Mouse (Mus musculus): ENCODE measurements around the gene Bcl2l12. TPM values are rescaled to one million over a fixed set of nuclear protein-coding genes. Genes with fewer than 3 reads are reported as not detected.

The Bcl2l12 gene
- polyA plus RNA-seq, 1 experiment from 2014 or later, result 33.3 TPM

- ATAC-seq (replicated peaks; ENCODE audit: extremely low read depth, insufficient read depth, low FRiP score), result no peak
- H3K4me1 ChIP-seq (ENCODE audit: control insufficient read depth, insufficient read depth, low read length), result no peaks in the 10 kb centered on the region
- H3K4me3 ChIP-seq (ENCODE audit: low read length), result no peak overlapping the region
- H3K4me2 ChIP-seq (ENCODE audit: low read depth, low read length), result no peak overlapping the region
- no peaks in the 10 kb centered on the region for H3K9me3 ChIP-seq (replicated peaks; ENCODE audit: control insufficient read depth, low read length)
- no peak overlapping the region for H3K9ac ChIP-seq (ENCODE audit: low read length)
- no peaks in the 10 kb centered on the region for H3K27me3 ChIP-seq (ENCODE audit: control insufficient read depth, insufficient read depth, low read length)
- H3K27ac ChIP-seq (ENCODE audit: low read length), result no peak overlapping the region
- WGBS, result 80% methylated on average over 10 of the region's 10 CpGs
- H3K36me3 ChIP-seq (ENCODE audit: control insufficient read depth, insufficient read depth), result no peaks in the 10 kb centered on the region
These were observed 38.5 kb downstream of the Bcl2l12 start for GRCm38 (mm10) chr7:44959874-44960511.

DNA sequence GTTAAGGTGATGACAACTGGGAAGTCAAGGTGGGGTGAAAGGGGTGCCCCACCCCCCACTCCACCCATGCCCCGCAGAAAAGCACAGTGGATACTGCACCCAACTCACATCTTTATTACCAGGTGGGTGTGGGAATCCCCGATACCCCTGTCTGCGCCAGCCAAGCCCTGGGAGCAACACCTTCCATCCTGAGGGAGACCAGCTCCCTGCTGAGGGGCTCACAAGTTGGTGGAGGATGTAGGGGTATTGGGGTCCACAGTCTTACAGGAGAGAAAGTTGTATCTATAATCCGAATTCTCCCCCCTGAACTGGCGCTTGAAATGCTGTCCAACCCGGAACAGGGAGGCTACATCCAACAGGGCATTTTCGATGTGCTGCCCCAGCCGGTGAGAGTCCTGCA is 39.2 kb downstream of the Bcl2l12 start:
- no peaks in the 10 kb centered on the region for H3K36me3 ChIP-seq (ENCODE audit: control insufficient read depth, insufficient read depth)
- H3K4me2 ChIP-seq (ENCODE audit: low read depth, low read length), result no peak overlapping the region
- no peaks in the 10 kb centered on the region for H3K27me3 ChIP-seq (ENCODE audit: control insufficient read depth, insufficient read depth, low read length)
- H3K9ac ChIP-seq (ENCODE audit: low read length), result no peak overlapping the region
- no peak for ATAC-seq (replicated peaks; ENCODE audit: extremely low read depth, insufficient read depth, low FRiP score)
- H3K4me3 ChIP-seq (ENCODE audit: low read length), result no peak overlapping the region
- no peak overlapping the region for H3K27ac ChIP-seq (ENCODE audit: low read length)
- WGBS, result 64% methylated on average over 8 of the region's 8 CpGs
- H3K9me3 ChIP-seq (replicated peaks; ENCODE audit: control insufficient read depth, low read length), result no peaks in the 10 kb centered on the region
- no peaks in the 10 kb centered on the region for H3K4me1 ChIP-seq (ENCODE audit: control insufficient read depth, insufficient read depth, low read length)

DNA sequence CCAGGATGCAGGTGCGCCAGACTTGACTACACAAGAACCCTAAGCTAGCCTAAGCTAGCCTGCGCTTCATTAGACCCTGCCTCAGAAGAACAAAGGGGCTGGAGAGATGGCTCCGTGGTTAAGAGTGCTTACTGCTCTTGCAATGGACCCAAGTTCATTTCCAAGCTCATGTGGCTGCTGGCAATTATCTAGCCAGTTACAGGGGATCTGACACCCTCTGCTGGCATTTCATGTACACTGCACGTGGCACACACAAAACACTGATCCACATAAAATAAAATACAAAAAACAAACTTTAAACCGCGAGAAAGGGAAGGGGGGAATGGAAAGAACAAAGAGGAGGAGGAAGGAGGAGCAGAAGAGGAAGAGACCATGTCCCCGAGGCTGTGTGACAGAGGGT is 40.3 kb downstream of the Bcl2l12 start:
- Histone ChIP-seq H3K4me2 (ENCODE audit: low read depth, low read length) (no peak overlapping the region), H3K27ac (ENCODE audit: low read length) (no peak overlapping the region), H3K4me3 (ENCODE audit: low read length) (no peak overlapping the region), H3K4me1 (ENCODE audit: control insufficient read depth, insufficient read depth, low read length) (no peaks in the 10 kb centered on the region), H3K9me3 (replicated peaks; ENCODE audit: control insufficient read depth, low read length) (no peaks in the 10 kb centered on the region), H3K9ac (ENCODE audit: low read length) (no peak overlapping the region), H3K36me3 (ENCODE audit: control insufficient read depth, insufficient read depth) (no peaks in the 10 kb centered on the region), H3K27me3 (ENCODE audit: control insufficient read depth, insufficient read depth, low read length) (no peaks in the 10 kb centered on the region)
- WGBS, result 53% methylated on average over 7 of the region's 7 CpGs
- ATAC-seq (replicated peaks; ENCODE audit: extremely low read depth, insufficient read depth, low FRiP score), result no peak

DNA sequence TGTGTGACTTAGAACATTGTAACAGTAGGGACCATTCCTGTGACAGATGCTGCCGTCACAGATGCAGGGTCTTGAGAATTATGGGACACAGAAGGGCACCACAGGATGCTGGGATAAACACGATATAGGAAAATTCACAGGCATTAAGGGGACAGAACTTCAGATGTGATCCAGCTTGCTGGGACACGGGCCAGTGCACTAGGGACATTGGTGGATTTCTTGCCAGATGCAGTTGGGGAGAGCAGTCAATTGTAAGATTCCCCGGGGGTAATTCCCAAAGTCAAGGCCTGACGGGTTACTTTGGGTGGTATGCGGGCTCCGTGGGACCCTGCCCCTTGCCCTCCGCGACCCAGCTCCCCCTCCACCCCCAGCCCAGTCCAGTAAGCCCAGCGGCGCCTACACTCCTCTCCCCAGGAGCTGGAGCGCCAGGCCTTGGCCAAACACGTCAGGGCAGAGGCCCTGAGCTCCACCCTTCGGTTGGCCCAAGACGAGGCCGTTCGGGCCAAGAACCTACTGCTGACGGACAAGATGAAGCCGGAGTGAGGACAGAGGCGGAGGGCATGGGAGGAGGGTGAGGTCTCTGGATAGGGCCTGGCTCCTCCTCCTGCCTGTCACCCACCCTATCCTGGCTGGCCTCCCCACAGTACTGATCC is 41.2 kb downstream of the Bcl2l12 start:
- WGBS, result 72% methylated on average over 20 of the region's 20 CpGs
- H3K27ac ChIP-seq (ENCODE audit: low read length), result no peak overlapping the region
- no peaks in the 10 kb centered on the region for H3K27me3 ChIP-seq (ENCODE audit: control insufficient read depth, insufficient read depth, low read length)
- H3K4me3 ChIP-seq (ENCODE audit: low read length), result no peak overlapping the region
- no peak overlapping the region for H3K4me2 ChIP-seq (ENCODE audit: low read depth, low read length)
- H3K9me3 ChIP-seq (replicated peaks; ENCODE audit: control insufficient read depth, low read length), result no peaks in the 10 kb centered on the region
- no peak overlapping the region for H3K9ac ChIP-seq (ENCODE audit: low read length)
- H3K4me1 ChIP-seq (ENCODE audit: control insufficient read depth, insufficient read depth, low read length), result peaks cover 3% of the 10 kb centered on the region
- H3K36me3 ChIP-seq (ENCODE audit: control insufficient read depth, insufficient read depth), result no peaks in the 10 kb centered on the region
- no peak for ATAC-seq (replicated peaks; ENCODE audit: extremely low read depth, insufficient read depth, low FRiP score)

- 66% methylated on average over 6 of the region's 6 CpGs for WGBS
- H3K4me1 ChIP-seq (ENCODE audit: control insufficient read depth, insufficient read depth, low read length), result peaks cover 9% of the 10 kb centered on the region
- no peak overlapping the region for H3K4me3 ChIP-seq (ENCODE audit: low read length)
- H3K4me2 ChIP-seq (ENCODE audit: low read depth, low read length), result no peak overlapping the region
- H3K9me3 ChIP-seq (replicated peaks; ENCODE audit: control insufficient read depth, low read length), result no peaks in the 10 kb centered on the region
- peaks cover 4% of the 10 kb centered on the region for H3K27me3 ChIP-seq (ENCODE audit: control insufficient read depth, insufficient read depth, low read length)
- no peak for ATAC-seq (replicated peaks; ENCODE audit: extremely low read depth, insufficient read depth, low FRiP score)
- H3K36me3 ChIP-seq (ENCODE audit: control insufficient read depth, insufficient read depth), result no peaks in the 10 kb centered on the region
- H3K27ac ChIP-seq (ENCODE audit: low read length), result no peak overlapping the region
- no peak overlapping the region for H3K9ac ChIP-seq (ENCODE audit: low read length)
These were observed 42.2 kb downstream of the Bcl2l12 start for GRCm38 (mm10) chr7:44956266-44956665.

GRCm38 (mm10) chr7:44955628-44956027 is 42.9 kb downstream of the Bcl2l12 start:
- no peak for ATAC-seq (replicated peaks; ENCODE audit: extremely low read depth, insufficient read depth, low FRiP score)
- Histone ChIP-seq H3K4me3 (ENCODE audit: low read length) (no peak overlapping the region), H3K4me2 (ENCODE audit: low read depth, low read length) (no peak overlapping the region), H3K9me3 (replicated peaks; ENCODE audit: control insufficient read depth, low read length) (no peaks in the 10 kb centered on the region), H3K4me1 (ENCODE audit: control insufficient read depth, insufficient read depth, low read length) (peaks cover 9% of the 10 kb centered on the region), H3K27me3 (ENCODE audit: control insufficient read depth, insufficient read depth, low read length) (peaks cover 5% of the 10 kb centered on the region), H3K36me3 (ENCODE audit: control insufficient read depth, insufficient read depth) (no peaks in the 10 kb centered on the region), H3K9ac (ENCODE audit: low read length) (no peak overlapping the region), H3K27ac (ENCODE audit: low read length) (no peak overlapping the region)
- WGBS, result 50% methylated on average over 5 of the region's 5 CpGs

DNA sequence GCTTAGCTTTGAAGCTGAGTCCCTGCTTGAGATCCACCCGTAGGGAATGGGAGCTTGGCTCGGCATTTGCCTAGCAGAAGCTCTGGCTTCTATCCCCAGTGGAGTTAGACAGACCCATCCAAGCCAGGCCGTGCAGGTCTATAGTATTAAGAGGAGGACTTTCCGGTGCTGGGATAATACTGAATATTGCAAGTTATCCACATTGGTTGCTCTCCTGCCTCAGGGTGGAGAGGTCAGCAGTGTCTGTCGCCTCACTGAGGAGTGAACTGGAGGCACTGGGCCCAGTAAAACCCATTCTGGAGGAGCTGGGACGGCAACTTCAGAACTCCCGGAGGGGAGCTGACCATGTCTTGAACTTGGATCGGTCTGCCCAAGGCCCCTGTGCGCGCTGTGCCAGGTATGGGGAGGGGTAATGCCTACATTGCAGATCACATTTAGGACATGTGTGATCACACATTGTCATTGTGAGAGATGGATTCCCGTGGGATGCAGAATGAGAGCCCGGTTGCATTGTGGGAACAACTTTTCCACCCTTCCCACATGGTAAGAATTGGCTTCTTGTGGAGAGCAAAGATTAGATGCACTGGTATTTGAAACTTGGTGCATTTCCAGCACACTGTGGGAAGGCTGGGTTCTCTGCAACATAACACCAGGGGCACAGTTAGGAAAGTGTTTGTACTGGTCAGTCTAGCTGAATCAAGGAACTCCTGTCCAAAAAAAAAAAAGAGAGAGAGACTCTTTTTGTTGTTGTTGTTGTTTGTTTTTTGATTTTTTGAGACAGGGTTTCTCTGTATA is 44.2 kb downstream of the Bcl2l12 start:
- H3K9me3 ChIP-seq (replicated peaks; ENCODE audit: control insufficient read depth, low read length), result no peaks in the 10 kb centered on the region
- H3K4me3 ChIP-seq (ENCODE audit: low read length), result no peak overlapping the region
- H3K27ac ChIP-seq (ENCODE audit: low read length), result no peak overlapping the region
- H3K27me3 ChIP-seq (ENCODE audit: control insufficient read depth, insufficient read depth, low read length), result peaks cover 13% of the 10 kb centered on the region
- H3K9ac ChIP-seq (ENCODE audit: low read length), result no peak overlapping the region
- no peaks in the 10 kb centered on the region for H3K36me3 ChIP-seq (ENCODE audit: control insufficient read depth, insufficient read depth)
- no peak overlapping the region for H3K4me2 ChIP-seq (ENCODE audit: low read depth, low read length)
- no peak for ATAC-seq (replicated peaks; ENCODE audit: extremely low read depth, insufficient read depth, low FRiP score)
- H3K4me1 ChIP-seq (ENCODE audit: control insufficient read depth, insufficient read depth, low read length), result peaks cover 9% of the 10 kb centered on the region
- 78% methylated on average over 12 of the region's 12 CpGs for WGBS

DNA sequence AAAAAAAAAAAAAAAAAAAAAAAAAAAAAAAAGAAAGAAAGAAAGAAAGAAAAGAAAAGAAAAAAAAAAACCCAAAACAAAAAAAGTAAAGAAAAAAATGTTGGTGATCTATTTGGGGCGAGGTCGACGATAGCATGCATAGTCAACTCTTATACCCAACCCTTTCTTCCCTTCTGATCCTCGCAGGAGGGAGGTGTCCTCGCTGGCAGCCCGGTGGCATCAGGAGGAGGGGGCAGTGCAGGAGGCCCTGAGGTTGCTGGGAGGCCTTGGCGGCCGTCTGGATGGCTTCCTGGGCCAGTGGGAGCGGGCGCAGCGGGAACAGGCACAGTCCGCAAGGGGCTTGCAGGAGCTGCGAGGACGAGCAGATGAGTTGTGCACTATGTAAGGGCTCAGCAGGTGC is 45.0 kb downstream of the Bcl2l12 start:
- H3K4me2 ChIP-seq (ENCODE audit: low read depth, low read length), result no peak overlapping the region
- no peak overlapping the region for H3K4me3 ChIP-seq (ENCODE audit: low read length)
- no peak for ATAC-seq (replicated peaks; ENCODE audit: extremely low read depth, insufficient read depth, low FRiP score)

More for the DNA sequence above, 45.0 kb downstream of the Bcl2l12 start:
- H3K4me1 ChIP-seq (ENCODE audit: control insufficient read depth, insufficient read depth, low read length), result peaks cover 9% of the 10 kb centered on the region
- 63% methylated on average over 14 of the region's 14 CpGs for WGBS
- no peaks in the 10 kb centered on the region for H3K9me3 ChIP-seq (replicated peaks; ENCODE audit: control insufficient read depth, low read length)
- no peak overlapping the region for H3K27ac ChIP-seq (ENCODE audit: low read length)
- H3K36me3 ChIP-seq (ENCODE audit: control insufficient read depth, insufficient read depth), result no peaks in the 10 kb centered on the region
- H3K9ac ChIP-seq (ENCODE audit: low read length), result no peak overlapping the region
- peaks cover 13% of the 10 kb centered on the region for H3K27me3 ChIP-seq (ENCODE audit: control insufficient read depth, insufficient read depth, low read length)

Measured in heart, embryonic 16.5 days (tissue).